Mouse (Mus musculus) gastrocnemius, postnatal 36 days (tissue): ENCODE measurements around the gene Amz2. TPM values are rescaled to one million over a fixed set of nuclear protein-coding genes. Genes with fewer than 3 reads are reported as not detected.
"Not testable (repeated sequence)": the region's sequence is repeated elsewhere in the genome, so short reads cannot be mapped to it uniquely, and the experiment has no call there.

Experiments used
- DNase-seq, 2 experiments: peaks; one replicate each; pipeline ENCODE4 v3.0.0; 2022
- intact Hi-C: fragments of 180-260 bp; cut with DNase I; formaldehyde crosslinking; loops from one replicate; pipeline ENCODE4 v1.15.1; 2025
- microRNA-seq, 2 experiments: library from miRNA; unstranded; fragments of <30 nt; microRNA quantifications; one replicate each; pipeline ENCODE4 v1.2.0; 2021
- total RNA-seq, 2 experiments: library from RNA; stranded (reverse); gene quantifications; 2 replicates each; pipeline ENCODE4 v1.2.3; 2021

Amz2 gene
- total RNA-seq, 2 experiments from 2014 or later, result 60.1 to 63.4 TPM

GRCm38 (mm10) chr11:109487111-109487510, 61.4 kb downstream of the Amz2 start:
- intact Hi-C loops, result no loop called here
- DNase-seq, result no peak

GRCm38 (mm10) chr11:109487991-109488684, 62.4 kb downstream of the Amz2 start:
- intact Hi-C loops, result no loop called here

GRCm38 (mm10) chr11:109489763-109490162, 64.0 kb downstream of the Amz2 start:
- intact Hi-C loops, result no loop called here
- no peak for DNase-seq

More at GRCm38 (mm10) chr11:109487991-109488684, 62.4 kb downstream of the Amz2 start:
- DNase-seq, result no peak

- DNase-seq, result no peak
- intact Hi-C loops, result no loop called here
These were observed 66.1 kb downstream of the Amz2 start for GRCm38 (mm10) chr11:109491844-109492243.

- intact Hi-C loops, DNase-seq: not testable (repeated sequence)
These were observed 67.2 kb downstream of the Amz2 start for GRCm38 (mm10) chr11:109492847-109493464.

- intact Hi-C loops, result no loop called here
- no peak for DNase-seq
These were observed 69.4 kb downstream of the Amz2 start for GRCm38 (mm10) chr11:109494890-109495770.

- DNase-seq, result no peak
- intact Hi-C loops, result no loop called here
These were observed 70.2 kb downstream of the Amz2 start for GRCm38 (mm10) chr11:109495771-109496474.

- intact Hi-C loops, result no loop called here
- DNase-seq, result no peak
These were observed 70.8 kb downstream of the Amz2 start for GRCm38 (mm10) chr11:109496475-109496993.

- no peak for DNase-seq
- intact Hi-C loops, result no loop called here
These were observed 71.4 kb downstream of the Amz2 start for GRCm38 (mm10) chr11:109496996-109497714.

- intact Hi-C loops, result no loop called here
- no peak for DNase-seq
These were observed 72.2 kb downstream of the Amz2 start for GRCm38 (mm10) chr11:109497990-109498389.

- DNase-seq, result peak in 1 of 2 experiments; percentile 10
- intact Hi-C loops, result no loop called here
These were observed 74.5 kb downstream of the Amz2 start for GRCm38 (mm10) chr11:109500206-109500605.

Small RNA genes lying within 50 kb of the gene (microRNA-seq; reads per million reads assigned to microRNA genes)
- gene Gm25540, result 0 reads per million in 2 experiments

Other genes with a start within 250 kb of the Amz2 start
- not detected for gene Rgs9, start 127.8 kb upstream of the Amz2 start, total RNA-seq
- gene Gna13, start 63.1 kb upstream of the Amz2 start, total RNA-seq, result 10 to 100 TPM; 21.9 to 22.1 TPM
- not detected for gene 9930022D16Rik, start 12.0 kb upstream of the Amz2 start, total RNA-seq
- 1 to 10 TPM in 1 of 2 experiments, under 1 TPM in 1; 0.86 to 1.7 TPM for gene Arsg, start 47.4 kb downstream of the Amz2 start, total RNA-seq
- gene Slc16a6, start 47.7 kb downstream of the Amz2 start, total RNA-seq, result 1 to 10 TPM; 4.8 to 9.4 TPM
- gene Wipi1, start 186.0 kb downstream of the Amz2 start, total RNA-seq, result 10 to 100 TPM; 55.6 to 58.9 TPM
- gene Prkar1a, start 223.5 kb downstream of the Amz2 start, total RNA-seq, result 100 to 1,000 TPM; 115 TPM